Mouse (Mus musculus) large intestine, adult 2 months (tissue): ENCODE data around the gene Foxn1. TPM values are rescaled to one million over a fixed set of nuclear protein-coding genes. Genes with fewer than 3 reads are reported as not detected.

Source experiments
- polyA plus RNA-seq: library from polyadenylated mRNA; depleted of rRNA; stranded (reverse); fragments of >200 nt; gene quantifications from 2 replicates; pipeline ENCODE4 v1.2.3, GENCODE M21; 2012; rRNA removed

Foxn1 gene
- polyA plus RNA-seq, 1 experiment, result not detected

Other genes with a start within 250 kb of the Foxn1 start
- gene Traf4, start 221.0 kb downstream of the Foxn1 start, polyA plus RNA-seq, result 68.9 and 93.3 TPM in 2 replicates
- gene Nek8, start 209.9 kb downstream of the Foxn1 start, polyA plus RNA-seq, result 6.6 and 9.1 TPM in 2 replicates
- 6.8 and 15.2 TPM in 2 replicates for gene Tlcd1, start 209.8 kb downstream of the Foxn1 start, polyA plus RNA-seq
- gene Rpl23a, start 203.0 kb downstream of the Foxn1 start, polyA plus RNA-seq, result 262 and 337 TPM in 2 replicates
- 10.7 and 11.2 TPM in 2 replicates for gene Rab34, start 198.1 kb downstream of the Foxn1 start, polyA plus RNA-seq
- 0.30 TPM in 1 of 2 replicates, not detected in the other for gene Proca1, start 193.2 kb downstream of the Foxn1 start, polyA plus RNA-seq
- 94.8 and 111 TPM in 2 replicates for gene Sdf2, start 140.8 kb downstream of the Foxn1 start, polyA plus RNA-seq
- gene Supt6, start 140.6 kb downstream of the Foxn1 start, polyA plus RNA-seq, result 17.4 and 19.8 TPM in 2 replicates
- gene 2610507B11Rik, start 124.8 kb downstream of the Foxn1 start, polyA plus RNA-seq, result 49.5 and 72.1 TPM in 2 replicates
- gene BC030499, start 95.7 kb downstream of the Foxn1 start, polyA plus RNA-seq, result 0.22 and 0.32 TPM in 2 replicates
- 11.2 and 15.8 TPM in 2 replicates for gene Spag5, start 85.0 kb downstream of the Foxn1 start, polyA plus RNA-seq
- 7.0 and 7.4 TPM in 2 replicates for gene Aldoc, start 63.6 kb downstream of the Foxn1 start, polyA plus RNA-seq
- 64.4 and 82.0 TPM in 2 replicates for gene Pigs, start 58.1 kb downstream of the Foxn1 start, polyA plus RNA-seq
- 27.1 and 31.2 TPM in 2 replicates for gene Unc119, start 43.1 kb downstream of the Foxn1 start, polyA plus RNA-seq
- gene Slc13a2, start 35.7 kb upstream of the Foxn1 start, polyA plus RNA-seq, result 171 and 272 TPM in 2 replicates
- 26.6 and 27.5 TPM in 2 replicates for gene Slc46a1, start 79.1 kb upstream of the Foxn1 start, polyA plus RNA-seq
- 0.46 and 0.53 TPM in 2 replicates for gene Sarm1, start 111.2 kb upstream of the Foxn1 start, polyA plus RNA-seq
- gene Vtn, start 112.5 kb upstream of the Foxn1 start, polyA plus RNA-seq, result 3.2 and 3.4 TPM in 2 replicates
- not detected in 2 replicates for gene Sebox, start 116.9 kb upstream of the Foxn1 start, polyA plus RNA-seq
- 11.1 and 13.0 TPM in 2 replicates for gene Tmem199, start 125.6 kb upstream of the Foxn1 start, polyA plus RNA-seq
- 41.2 and 43.9 TPM in 2 replicates for gene Poldip2, start 125.6 kb upstream of the Foxn1 start, polyA plus RNA-seq
- 54.0 and 80.5 TPM in 2 replicates for gene Tnfaip1, start 149.8 kb upstream of the Foxn1 start, polyA plus RNA-seq
- 91.9 and 98.7 TPM in 2 replicates for gene Ift20, start 149.8 kb upstream of the Foxn1 start, polyA plus RNA-seq
- 71.8 and 74.3 TPM in 2 replicates for gene Tmem97, start 164.2 kb upstream of the Foxn1 start, polyA plus RNA-seq